Mouse (Mus musculus) heart, adult 2 months (tissue): ENCODE data around the gene Prdm13.

Experiments used
- CTCF ChIP-seq: fragments of 200-600 bp; IDR thresholded peaks from 2 replicates; pipeline ENCODE4 v1.8.1; 2022; ENCODE audit warnings: antibody characterized with exemption, mild to moderate bottlenecking, moderate library complexity
- EP300 ChIP-seq: fragments of 200-500 bp; IDR thresholded peaks from 2 replicates; pipeline ENCODE4 v1.6.1; 2011; ENCODE audit warnings: low read depth, low read length, control low read depth; ENCODE audit not compliant: insufficient read depth
- POLR2A ChIP-seq: fragments of 200-500 bp; IDR thresholded peaks from 2 replicates; pipeline ENCODE4 v1.6.1; 2011; ENCODE audit warnings: mild to moderate bottlenecking, low read depth, low read length, control low read depth; ENCODE audit not compliant: insufficient read depth

GRCm38 (mm10) chr4:21674042-21674441 lies 11.7 kb downstream of the Prdm13 start:
- TF ChIP-seq CTCF, result no peak
- no peak for TF ChIP-seq POLR2A
- TF ChIP-seq EP300, result no peak
